Mouse (Mus musculus): ENCODE results near the gene Smc3. TPM values are rescaled to one million over a fixed set of nuclear protein-coding genes. Genes with fewer than 3 reads are reported as not detected.

Gene Smc3
- polyA plus RNA-seq, 1 experiment from 2014 or later, result 67.8 TPM

DNA sequence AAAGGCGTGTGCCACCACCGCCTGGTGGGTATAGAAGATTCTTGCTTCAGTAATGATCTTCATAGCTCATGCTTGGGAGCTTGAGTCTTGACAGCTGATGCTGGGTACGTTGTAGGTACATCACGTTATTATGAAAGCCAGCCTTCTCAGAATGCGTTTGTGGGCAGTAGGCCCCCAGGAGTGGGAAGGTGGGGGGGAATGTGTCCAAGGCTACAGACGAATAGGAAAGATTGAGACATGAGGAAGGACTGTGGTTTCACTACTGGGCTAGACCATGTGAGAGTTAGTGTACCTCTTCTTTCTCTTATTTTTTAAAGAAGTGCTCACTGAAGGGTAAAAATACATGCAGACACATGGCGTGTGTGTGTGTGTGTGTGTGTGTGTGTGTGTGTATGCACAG is 68.6 kb downstream of the Smc3 start:
- 91% methylated on average over 7 of the region's 7 CpGs for WGBS
- DNase-seq, result no peak
- H3K4me3 ChIP-seq (replicated peaks; ENCODE audit: low read depth, low read length), result no peak overlapping the region

GRCm38 (mm10) chr19:53670625-53671141 is 70.5 kb downstream of the Smc3 start:
- no peak; the same call in 1 of the 2 replicates for ATAC-seq (ENCODE audit: low FRiP score, low TSS enrichment)
- no peak overlapping the region for H3K9ac ChIP-seq (replicated peaks; ENCODE audit: low read length)
- 17% methylated on average over 12 of the region's 12 CpGs for WGBS
- H3K36me3 ChIP-seq (ENCODE audit: control insufficient read depth, insufficient read depth, low read length), result no peaks in the 10 kb centered on the region
- H3K9me3 ChIP-seq (ENCODE audit: control insufficient read depth, low read length), result no peaks in the 10 kb centered on the region
- peaks cover 9% of the 10 kb centered on the region for H3K4me1 ChIP-seq (ENCODE audit: control insufficient read depth, insufficient read depth, low read length)
- peaks cover 19% of the 10 kb centered on the region for H3K27me3 ChIP-seq (ENCODE audit: control insufficient read depth, insufficient read depth, low read length)
- no peak overlapping the region for H3K4me2 ChIP-seq (ENCODE audit: low read length)
- peak; percentile 37 for DNase-seq
- H3K4me3 ChIP-seq (replicated peaks; ENCODE audit: low read depth, low read length), result no peak overlapping the region
- no peak overlapping the region for H3K27ac ChIP-seq (replicated peaks; ENCODE audit: low read depth, low read length)

More for the DNA sequence above, 68.6 kb downstream of the Smc3 start:
- Histone ChIP-seq H3K4me2 (ENCODE audit: low read length) (no peak overlapping the region), H3K36me3 (ENCODE audit: control insufficient read depth, insufficient read depth, low read length) (no peaks in the 10 kb centered on the region), H3K27me3 (ENCODE audit: control insufficient read depth, insufficient read depth, low read length) (peaks cover 2% of the 10 kb centered on the region), H3K4me1 (ENCODE audit: control insufficient read depth, insufficient read depth, low read length) (peaks cover 9% of the 10 kb centered on the region), H3K9me3 (ENCODE audit: control insufficient read depth, low read length) (no peaks in the 10 kb centered on the region), H3K9ac (replicated peaks; ENCODE audit: low read length) (no peak overlapping the region), H3K27ac (replicated peaks; ENCODE audit: low read depth, low read length) (no peak overlapping the region)
- no peak for ATAC-seq (ENCODE audit: low FRiP score, low TSS enrichment)

DNA sequence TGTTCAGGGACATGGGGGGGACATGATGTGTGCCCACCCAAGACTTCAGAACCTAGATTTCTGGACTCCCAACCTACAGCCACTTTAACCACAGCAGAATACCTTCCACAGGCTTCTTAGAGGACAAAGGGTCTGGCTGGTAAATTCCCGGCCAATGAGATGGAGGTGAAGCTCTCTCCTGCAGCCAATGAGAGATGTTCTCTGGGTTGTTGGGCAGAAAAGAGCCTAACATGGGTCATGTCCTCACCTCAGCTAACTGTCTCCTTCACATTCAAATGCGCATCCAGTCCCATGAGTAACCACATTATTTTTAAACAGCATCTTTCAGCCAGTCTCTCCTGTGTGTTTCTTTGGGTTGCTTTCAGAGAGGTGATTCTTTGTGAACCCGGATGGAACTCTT is 71.2 kb downstream of the Smc3 start:
- no peak for DNase-seq
- peaks cover 9% of the 10 kb centered on the region for H3K4me1 ChIP-seq (ENCODE audit: control insufficient read depth, insufficient read depth, low read length)
- H3K4me2 ChIP-seq (ENCODE audit: low read length), result no peak overlapping the region
- no peaks in the 10 kb centered on the region for H3K36me3 ChIP-seq (ENCODE audit: control insufficient read depth, insufficient read depth, low read length)
- ATAC-seq (ENCODE audit: low FRiP score, low TSS enrichment), result no peak
- no peaks in the 10 kb centered on the region for H3K9me3 ChIP-seq (ENCODE audit: control insufficient read depth, low read length)
- 44% methylated on average over 3 of the region's 3 CpGs for WGBS
- H3K4me3 ChIP-seq (replicated peaks; ENCODE audit: low read depth, low read length), result no peak overlapping the region
- peaks cover 27% of the 10 kb centered on the region for H3K27me3 ChIP-seq (ENCODE audit: control insufficient read depth, insufficient read depth, low read length)
- H3K27ac ChIP-seq (replicated peaks; ENCODE audit: low read depth, low read length), result no peak overlapping the region
- H3K9ac ChIP-seq (replicated peaks; ENCODE audit: low read length), result no peak overlapping the region

DNA sequence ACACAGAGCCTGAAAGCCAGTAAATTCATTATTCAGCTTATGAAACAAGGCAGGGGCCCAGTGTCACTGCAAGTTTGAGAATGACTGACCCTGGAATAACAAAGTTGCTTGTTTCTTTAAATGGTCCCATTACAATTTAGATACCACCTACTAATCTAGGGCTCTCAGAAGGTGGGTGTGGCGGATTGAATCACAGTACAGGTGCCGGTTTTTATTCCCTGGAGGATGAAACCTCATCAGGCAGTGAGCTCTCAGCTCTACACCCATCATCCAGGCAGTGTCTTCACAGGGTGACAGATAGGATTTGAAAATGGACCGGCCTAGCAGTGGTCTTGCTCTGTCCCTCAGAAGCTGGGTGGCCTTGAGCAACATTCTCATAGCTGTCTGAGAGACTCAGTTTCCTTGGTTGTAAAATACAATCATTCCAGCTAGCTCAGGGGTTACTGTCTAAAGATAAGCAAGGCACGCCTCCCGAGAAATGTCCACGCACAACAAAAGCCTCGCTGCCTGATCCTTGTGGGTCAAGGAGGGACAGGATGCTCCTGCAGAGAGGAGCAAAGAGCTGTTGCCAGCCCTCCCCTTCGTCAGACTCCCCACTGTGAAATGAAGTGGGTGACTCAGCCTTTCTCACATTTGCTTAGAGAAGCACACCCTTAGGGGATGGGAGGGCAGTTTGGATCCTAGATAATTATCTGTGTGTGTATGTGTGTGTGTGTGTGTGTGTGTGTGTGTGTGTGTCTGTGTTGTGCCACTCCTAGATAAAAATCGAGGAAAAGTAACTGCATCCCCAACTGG is 74.1 kb downstream of the Smc3 start:
- ATAC-seq (ENCODE audit: low FRiP score, low TSS enrichment), result no peak

GRCm38 (mm10) chr19:53676228-53676627 is 76.0 kb downstream of the Smc3 start:
- H3K9ac ChIP-seq (replicated peaks; ENCODE audit: low read length), result peak overlapping the region; percentile 62; the same call in 1 of the 2 replicates

More for the DNA sequence above, 74.1 kb downstream of the Smc3 start:
- H3K9ac ChIP-seq (replicated peaks; ENCODE audit: low read length), result no peak overlapping the region
- no peak for DNase-seq
- no peak overlapping the region for H3K27ac ChIP-seq (replicated peaks; ENCODE audit: low read depth, low read length)
- no peaks in the 10 kb centered on the region for H3K9me3 ChIP-seq (ENCODE audit: control insufficient read depth, low read length)
- H3K27me3 ChIP-seq (ENCODE audit: control insufficient read depth, insufficient read depth, low read length), result peaks cover 47% of the 10 kb centered on the region
- H3K4me1 ChIP-seq (ENCODE audit: control insufficient read depth, insufficient read depth, low read length), result peaks cover 14% of the 10 kb centered on the region
- H3K4me3 ChIP-seq (replicated peaks; ENCODE audit: low read depth, low read length), result no peak overlapping the region
- WGBS, result 39% methylated on average over 9 of the region's 9 CpGs
- H3K4me2 ChIP-seq (ENCODE audit: low read length), result no peak overlapping the region
- no peaks in the 10 kb centered on the region for H3K36me3 ChIP-seq (ENCODE audit: control insufficient read depth, insufficient read depth, low read length)

GRCm38 (mm10) chr19:53676718-53677634 is 76.8 kb downstream of the Smc3 start, which contains the start of gene Rbm20:
TSS of gene Rbm20 (plus strand) at chr19:53677306.
- peak within 1 kb of the TSS; percentile 100 for H3K4me2 ChIP-seq (ENCODE audit: low read length)

More at GRCm38 (mm10) chr19:53676228-53676627, 76.0 kb downstream of the Smc3 start:
- DNase-seq (peak; percentile 52), ATAC-seq (ENCODE audit: low FRiP score, low TSS enrichment) (no peak)
- no peaks in the 10 kb centered on the region for H3K9me3 ChIP-seq (ENCODE audit: control insufficient read depth, low read length)
- no peak overlapping the region for H3K27ac ChIP-seq (replicated peaks; ENCODE audit: low read depth, low read length)
- peaks cover 5% of the 10 kb centered on the region; the same call in 1 of the 2 replicates for H3K4me1 ChIP-seq (ENCODE audit: control insufficient read depth, insufficient read depth, low read length)
- H3K36me3 ChIP-seq (ENCODE audit: control insufficient read depth, insufficient read depth, low read length), result no peaks in the 10 kb centered on the region
- H3K4me2 ChIP-seq (ENCODE audit: low read length), result peak overlapping the region; percentile 100
- peaks cover 47% of the 10 kb centered on the region for H3K27me3 ChIP-seq (ENCODE audit: control insufficient read depth, insufficient read depth, low read length)
- H3K4me3 ChIP-seq (replicated peaks; ENCODE audit: low read depth, low read length), result peak overlapping the region; percentile 60
- 1% methylated on average over 26 of the region's 26 CpGs for WGBS

GRCm38 (mm10) chr19:53679194-53679593 is 79.0 kb downstream of the Smc3 start:
- WGBS, result 96% methylated on average over 9 of the region's 9 CpGs
- Histone ChIP-seq H3K9ac (replicated peaks; ENCODE audit: low read length) (no peak overlapping the region), H3K4me2 (ENCODE audit: low read length) (no peak overlapping the region), H3K4me3 (replicated peaks; ENCODE audit: low read depth, low read length) (no peak overlapping the region), H3K27me3 (ENCODE audit: control insufficient read depth, insufficient read depth, low read length) (peaks cover 41% of the 10 kb centered on the region), H3K36me3 (ENCODE audit: control insufficient read depth, insufficient read depth, low read length) (no peaks in the 10 kb centered on the region), H3K9me3 (ENCODE audit: control insufficient read depth, low read length) (no peaks in the 10 kb centered on the region), H3K4me1 (ENCODE audit: control insufficient read depth, insufficient read depth, low read length) (peaks cover 5% of the 10 kb centered on the region; the same call in 1 of the 2 replicates), H3K27ac (replicated peaks; ENCODE audit: low read depth, low read length) (no peak overlapping the region)
- DNase-seq, result no peak
- ATAC-seq (ENCODE audit: low FRiP score, low TSS enrichment), result no peak

More at GRCm38 (mm10) chr19:53676718-53677634, 76.8 kb downstream of the Smc3 start, which contains the start of gene Rbm20:
- Histone ChIP-seq H3K4me1 (ENCODE audit: control insufficient read depth, insufficient read depth, low read length) (peaks cover 5% of the 10 kb centered on the region; the same call in 1 of the 2 replicates), H3K4me3 (replicated peaks; ENCODE audit: low read depth, low read length) (peak within 1 kb of the TSS; percentile 60), H3K27ac (replicated peaks; ENCODE audit: low read depth, low read length) (no peak within 1 kb of the TSS), H3K9ac (replicated peaks; ENCODE audit: low read length) (peak within 1 kb of the TSS; percentile 62), H3K9me3 (ENCODE audit: control insufficient read depth, low read length) (no peaks in the 10 kb centered on the region), H3K36me3 (ENCODE audit: control insufficient read depth, insufficient read depth, low read length) (no peaks in the 10 kb centered on the region), H3K27me3 (ENCODE audit: control insufficient read depth, insufficient read depth, low read length) (peaks cover 47% of the 10 kb centered on the region)
- ATAC-seq (ENCODE audit: low FRiP score, low TSS enrichment) (peak; percentile 64), DNase-seq (peak; percentile 73)
- WGBS, result under 1% methylated on average over 76 of the region's 82 CpGs

- H3K4me3 ChIP-seq (replicated peaks; ENCODE audit: low read depth, low read length), result no peak overlapping the region
- H3K9me3 ChIP-seq (ENCODE audit: control insufficient read depth, low read length), result no peaks in the 10 kb centered on the region
- peaks cover 35% of the 10 kb centered on the region for H3K27me3 ChIP-seq (ENCODE audit: control insufficient read depth, insufficient read depth, low read length)
- ATAC-seq (ENCODE audit: low FRiP score, low TSS enrichment), result no peak
- peaks cover 5% of the 10 kb centered on the region; the same call in 1 of the 2 replicates for H3K4me1 ChIP-seq (ENCODE audit: control insufficient read depth, insufficient read depth, low read length)
- WGBS, result 86% methylated on average over 7 of the region's 7 CpGs
- no peak for DNase-seq
- H3K36me3 ChIP-seq (ENCODE audit: control insufficient read depth, insufficient read depth, low read length), result no peaks in the 10 kb centered on the region
- H3K27ac ChIP-seq (replicated peaks; ENCODE audit: low read depth, low read length), result no peak overlapping the region
- H3K9ac ChIP-seq (replicated peaks; ENCODE audit: low read length), result no peak overlapping the region
- no peak overlapping the region for H3K4me2 ChIP-seq (ENCODE audit: low read length)
Measured at GRCm38 (mm10) chr19:53679981-53680380, 79.8 kb downstream of the Smc3 start.
